Mouse (Mus musculus) lung, embryonic 16.5 days (tissue): ENCODE data around the gene Olfr1297. TPM values are rescaled to one million over a fixed set of nuclear protein-coding genes. Genes with fewer than 3 reads are reported as not detected.

Source experiments
- ATAC-seq: fragments of 200-750 bp; cut with Nextera tagmentation; 2 replicates; pipeline ENCODE4 v1.8.0; 2017; ENCODE audit warnings: low read depth, mild to moderate bottlenecking, moderate library complexity
- H3K27ac ChIP-seq: fragments of 300-500 bp; sonication (generic); 2 replicates; pipeline ENCODE4 v1.5.1; 2014; ENCODE audit warnings: mild to moderate bottlenecking, control low read depth, low read length
- H3K27me3 ChIP-seq: fragments of 300-500 bp; sonication (generic); 2 replicates; pipeline ENCODE4 v1.6.1; 2014; ENCODE audit warnings: low read depth, low read length, mixed read lengths; ENCODE audit not compliant: control insufficient read depth, insufficient read depth
- H3K36me3 ChIP-seq: fragments of 300-500 bp; sonication (generic); 2 replicates; pipeline ENCODE4 v1.6.1; 2014; ENCODE audit warnings: low read length; ENCODE audit not compliant: control insufficient read depth, insufficient read depth
- H3K4me1 ChIP-seq: fragments of 300-500 bp; sonication (generic); replicated peaks from 2 replicates; pipeline ENCODE4 v1.6.1; 2014; ENCODE audit warnings: low read length, mixed read lengths; ENCODE audit not compliant: control insufficient read depth, insufficient read depth
- H3K4me2 ChIP-seq: fragments of 300-500 bp; sonication (generic); 2 replicates; pipeline ENCODE4 v1.6.1; 2014; ENCODE audit warnings: low read depth, low read length, control low read depth
- H3K4me3 ChIP-seq: fragments of 300-500 bp; sonication (generic); 2 replicates; pipeline ENCODE4 v1.5.1; 2014; ENCODE audit warnings: mild to moderate bottlenecking, low read length, control low read depth
- H3K9ac ChIP-seq: fragments of 300-500 bp; sonication (generic); 2 replicates; pipeline ENCODE4 v1.6.1; 2014; ENCODE audit warnings: low read length, control low read depth
- H3K9me3 ChIP-seq: fragments of 300-500 bp; sonication (generic); 2 replicates; pipeline ENCODE4 v1.6.1; 2016; ENCODE audit warnings: low read length; ENCODE audit not compliant: control insufficient read depth
- WGBS: fragments of 180-500 bp; shearing (Covaris S2); extraction: QIAGEN DNeasy Blood & Tissue Kit; methylation state at CpG from one replicate; pipeline ENCODE4 v1.1.7; 2014; 5-methylcytosine and 5-hydroxymethylcytosine counted together
- polyA plus RNA-seq: library from polyadenylated mRNA; unstranded; fragments of >200 nt; fragmentation: Nextera tagmentation; extraction: Ambion mirVana; gene quantifications from 2 replicates; pipeline ENCODE4 v1.2.1, GENCODE M21; 2015

Gene Olfr1297
- polyA plus RNA-seq, result not detected in 2 replicates

DNA sequence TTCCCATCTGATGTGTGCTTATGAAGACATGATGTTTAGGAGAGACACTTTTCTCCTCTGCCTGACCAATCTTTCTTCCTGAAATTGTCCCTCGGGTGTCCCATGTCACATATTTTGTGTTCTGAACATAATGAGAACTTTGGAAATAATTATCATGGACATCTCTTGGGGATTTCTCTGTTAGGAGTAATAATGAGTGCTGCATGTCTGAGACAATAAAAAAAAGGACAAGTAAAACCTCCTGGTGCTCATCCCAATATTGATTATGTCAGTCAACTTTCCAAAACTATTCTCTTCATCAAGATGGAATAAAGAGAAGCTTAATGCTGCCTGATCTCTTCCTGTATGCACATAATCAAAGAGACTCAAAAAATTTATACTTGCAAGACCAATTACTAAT, at the start of gene Olfr1297:
Gene Olfr1297 (minus strand): TSS at position 101 of the 400 bp plus-strand sequence.
- no peaks in the 10 kb centered on the region for H3K4me1 ChIP-seq
- no peak within 1 kb of the TSS for H3K4me2 ChIP-seq
- 67% methylated on average over 1 of the region's 1 CpGs for WGBS
- no peak within 1 kb of the TSS for H3K9ac ChIP-seq
- H3K36me3 ChIP-seq, result no peaks in the 10 kb centered on the region
- H3K27me3 ChIP-seq, result no peaks in the 10 kb centered on the region
- H3K4me3 ChIP-seq, result no peak within 1 kb of the TSS
- H3K9me3 ChIP-seq, result no peaks in the 10 kb centered on the region
- H3K27ac ChIP-seq, result no peak within 1 kb of the TSS
- ATAC-seq, result no peak

DNA sequence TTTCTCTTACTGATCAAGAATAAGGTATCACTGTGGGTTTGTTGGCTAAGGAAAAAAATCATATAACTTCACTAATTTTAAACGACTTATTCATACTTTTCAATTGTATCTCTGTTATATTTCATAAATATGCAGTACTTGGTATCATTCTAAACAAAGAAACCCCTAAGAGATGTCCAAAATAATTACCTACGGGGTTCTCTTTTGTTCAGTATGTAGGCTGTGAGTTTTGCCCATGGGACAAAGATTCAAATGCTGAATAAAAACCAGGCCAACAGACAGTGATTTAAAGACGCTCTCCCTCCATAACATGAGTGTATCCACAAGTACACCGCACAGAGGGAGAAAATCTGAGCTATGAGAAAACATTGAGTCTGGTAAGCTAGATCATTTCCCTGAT, 34.8 kb upstream of the Olfr1297 start, which contains the start of gene Olfr1299:
Gene Olfr1299 (plus strand): TSS at position 301 of the 400 bp plus-strand sequence.
- no peak for ATAC-seq
- H3K27ac ChIP-seq, result no peak within 1 kb of the TSS
- H3K4me1 ChIP-seq, result no peaks in the 10 kb centered on the region
- H3K4me2 ChIP-seq, result no peak within 1 kb of the TSS
- H3K9ac ChIP-seq, result no peak within 1 kb of the TSS
- 68% methylated on average over 4 of the region's 4 CpGs for WGBS
- no peaks in the 10 kb centered on the region for H3K9me3 ChIP-seq
- H3K36me3 ChIP-seq, result no peaks in the 10 kb centered on the region
- H3K27me3 ChIP-seq, result no peaks in the 10 kb centered on the region
- no peak within 1 kb of the TSS for H3K4me3 ChIP-seq

DNA sequence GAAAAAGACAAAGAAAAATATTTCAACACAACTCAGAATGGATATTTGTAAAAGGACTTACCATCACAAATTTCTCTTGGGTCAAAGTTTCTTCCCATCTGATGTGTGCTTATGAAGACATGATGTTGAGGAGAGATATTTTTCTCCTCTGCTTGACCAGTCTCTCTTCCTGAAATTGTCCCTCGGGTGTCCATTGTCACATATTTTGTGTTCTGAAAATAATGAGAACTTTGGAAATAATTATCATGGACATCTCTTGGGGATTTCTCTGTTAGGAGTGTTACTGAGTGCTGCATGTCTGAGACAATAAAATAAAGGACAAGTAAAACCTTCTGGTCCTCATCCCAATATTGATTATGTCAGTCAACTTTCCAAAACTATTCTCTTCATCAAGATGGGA, 22.8 kb upstream of the Olfr1297 start, which contains the start of gene Olfr1298:
Gene Olfr1298 (minus strand): TSS at position 101 of the 400 bp plus-strand sequence.
- 72% methylated on average over 1 of the region's 1 CpGs for WGBS
- Histone ChIP-seq H3K36me3 (no peaks in the 10 kb centered on the region), H3K27me3 (no peaks in the 10 kb centered on the region), H3K4me2 (no peak within 1 kb of the TSS), H3K4me1 (no peaks in the 10 kb centered on the region), H3K9ac (no peak within 1 kb of the TSS), H3K27ac (no peak within 1 kb of the TSS), H3K4me3 (no peak within 1 kb of the TSS), H3K9me3 (no peaks in the 10 kb centered on the region)
- ATAC-seq, result no peak

DNA sequence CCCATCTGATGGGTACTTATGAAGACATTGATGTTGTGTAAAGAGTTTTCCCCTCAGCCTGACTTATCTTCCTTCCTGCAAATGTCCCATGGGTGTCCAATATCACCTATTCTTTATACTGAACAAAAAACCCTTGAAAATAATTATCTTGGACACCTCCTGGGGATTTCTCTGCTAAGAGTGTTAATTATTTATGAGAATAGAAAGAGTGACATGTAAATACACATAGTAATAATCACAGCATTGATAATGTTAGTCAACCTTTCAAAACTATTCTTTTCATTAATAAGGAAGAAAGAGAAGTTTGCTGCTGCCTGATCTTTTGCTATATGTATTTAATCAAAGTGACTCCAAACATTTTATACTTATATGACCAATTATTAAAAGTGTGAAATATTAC, 56.7 kb downstream of the Olfr1297 start, which contains the start of gene Olfr1295:
Gene Olfr1295 (minus strand): TSS at position 101 of the 400 bp plus-strand sequence.
- Histone ChIP-seq H3K4me2 (no peak within 1 kb of the TSS), H3K36me3 (no peaks in the 10 kb centered on the region), H3K9ac (no peak within 1 kb of the TSS), H3K4me3 (no peak within 1 kb of the TSS), H3K27me3 (no peaks in the 10 kb centered on the region), H3K4me1 (no peaks in the 10 kb centered on the region), H3K9me3 (no peaks in the 10 kb centered on the region), H3K27ac (no peak within 1 kb of the TSS)
- ATAC-seq, result no peak

Other genes starting within 250 kb of the Olfr1297 start
- not detected in 2 replicates for gene Olfr1286, start 203.4 kb downstream of the Olfr1297 start, polyA plus RNA-seq
- gene Olfr1287, start 177.4 kb downstream of the Olfr1297 start, polyA plus RNA-seq, result not detected in 2 replicates
- not detected in 2 replicates for gene Olfr1288, start 152.4 kb downstream of the Olfr1297 start, polyA plus RNA-seq
- not detected in 2 replicates for gene Olfr1289, start 145.7 kb downstream of the Olfr1297 start, polyA plus RNA-seq
- not detected in 2 replicates for gene Olfr1290, start 132.7 kb downstream of the Olfr1297 start, polyA plus RNA-seq
- not detected in 2 replicates for gene Olfr1291-ps1, start 129.3 kb downstream of the Olfr1297 start, polyA plus RNA-seq
- not detected in 2 replicates for gene Olfr1293-ps, start 101.3 kb downstream of the Olfr1297 start, polyA plus RNA-seq
- gene Olfr1294, start 86.2 kb downstream of the Olfr1297 start, polyA plus RNA-seq, result not detected in 2 replicates
- not detected in 2 replicates for gene Olfr1295, start 56.8 kb downstream of the Olfr1297 start, polyA plus RNA-seq
- gene Olfr1298, start 22.7 kb upstream of the Olfr1297 start, polyA plus RNA-seq, result not detected in 2 replicates
- not detected in 2 replicates for gene Olfr1299, start 34.9 kb upstream of the Olfr1297 start, polyA plus RNA-seq
- not detected in 2 replicates for gene Olfr1301, start 124.5 kb upstream of the Olfr1297 start, polyA plus RNA-seq
- gene Olfr1302, start 150.9 kb upstream of the Olfr1297 start, polyA plus RNA-seq, result not detected in 2 replicates
- not detected in 2 replicates for gene Olfr1303, start 193.8 kb upstream of the Olfr1297 start, polyA plus RNA-seq